Mouse (Mus musculus): ENCODE data around the gene Kdm6b.

GRCm38 (mm10) chr11:69371601-69372000 lies 41.9 kb downstream of the Kdm6b start:
- no peak for TF ChIP-seq CTCF (IDR thresholded peaks at IDR 0.05; ENCODE audit: borderline replicate concordance, insufficient read depth, low read depth, low read length)
- no peak for TF ChIP-seq POLR2A (IDR thresholded peaks at IDR 0.05; ENCODE audit: borderline replicate concordance, insufficient read depth, low read length)

Data from cerebellum, adult 2 months (tissue).